Mouse (Mus musculus) lung, postnatal 0 days (tissue): ENCODE measurements at regions not wholly inside any gene's neighbourhood (a gene's known extent, or its start where the extent isn't known, plus 50 kb on each side); places are given as distances from the start of the nearest gene placed in this dataset.

Experiments
- CTCF ChIP-seq: IDR thresholded peaks from 2 replicates; pipeline ENCODE4 v1.5.1; 2016; ENCODE audit warnings: antibody characterized with exemption, mild to moderate bottlenecking
- EP300 ChIP-seq: IDR thresholded peaks from 2 replicates; pipeline ENCODE4 v1.6.1; 2016; ENCODE audit warnings: antibody characterized with exemption, mild to moderate bottlenecking, control low read depth

- TF ChIP-seq CTCF (no peak), EP300 (no peak)
Observed at GRCm38 (mm10) chr9:61640739-61641138, 268.6 kb downstream of the Tle3 start.
